Mouse (Mus musculus) regulatory T cell (primary cell): ENCODE measurements at regions not wholly inside any gene's neighbourhood (a gene's known extent, or its start where the extent isn't known, plus 50 kb on each side); places are given as distances from the start of the nearest gene placed in this dataset.

Experiments used
- in situ Hi-C: fragments of 300-600 bp; cut with MboI, MseI; formaldehyde crosslinking; loops from one replicate; pipeline ENCODE4 v1.15.1; 2025; ENCODE audit warnings: high pct_unique_total_duplicates

GRCm38 (mm10) chr8:107642241-107642640 is 54.0 kb upstream of the Psmd7 start:
- in situ Hi-C loops, result no loop called here

- in situ Hi-C loops, result no loop called here
Measured at GRCm38 (mm10) chr8:107647936-107648335, 59.7 kb upstream of the Psmd7 start.

- in situ Hi-C loops, result no loop called here
Measured at GRCm38 (mm10) chr8:107650306-107650705, 62.0 kb upstream of the Psmd7 start.

GRCm38 (mm10) chr8:107651424-107651823 is 63.2 kb upstream of the Psmd7 start:
- in situ Hi-C loops, result no loop called here

GRCm38 (mm10) chr8:107652226-107652625 is 64.0 kb upstream of the Psmd7 start:
- in situ Hi-C loops, result no loop called here

GRCm38 (mm10) chr8:107653711-107654110 is 65.4 kb upstream of the Psmd7 start:
- in situ Hi-C loops, result no loop called here

- in situ Hi-C loops, result no loop called here
Measured at GRCm38 (mm10) chr8:107656622-107657021, 68.4 kb upstream of the Psmd7 start.

GRCm38 (mm10) chr8:107657741-107658140 is 69.5 kb upstream of the Psmd7 start:
- in situ Hi-C loops, result no loop called here

- in situ Hi-C loops, result no loop called here
Measured at GRCm38 (mm10) chr8:107658386-107658785, 70.1 kb upstream of the Psmd7 start.

GRCm38 (mm10) chr8:107660624-107661023 is 72.4 kb upstream of the Psmd7 start:
- in situ Hi-C loops, result no loop called here

GRCm38 (mm10) chr8:107669608-107670007 is 81.3 kb upstream of the Psmd7 start:
- in situ Hi-C loops, result no loop called here

GRCm38 (mm10) chr8:107671471-107671870 is 83.2 kb upstream of the Psmd7 start:
- in situ Hi-C loops, result no loop called here

GRCm38 (mm10) chr8:107672691-107673090 is 84.4 kb upstream of the Psmd7 start:
- in situ Hi-C loops, result no loop called here

- in situ Hi-C loops, result loop anchor here (5.0 kb wide), 1 partner anchor 85 kb away; no protein-coding TSS in a partner anchor
Measured at GRCm38 (mm10) chr8:107682066-107682465, 93.8 kb upstream of the Psmd7 start.

GRCm38 (mm10) chr8:107684721-107685691 is 96.7 kb upstream of the Psmd7 start:
- in situ Hi-C loops, result loop anchor here (5.0 kb wide), 1 partner anchor 88 kb away; no protein-coding TSS in a partner anchor

- in situ Hi-C loops, result no loop called here
Measured at GRCm38 (mm10) chr8:107686936-107687335, 98.7 kb upstream of the Psmd7 start.

GRCm38 (mm10) chr8:107687529-107687928 is 99.3 kb upstream of the Psmd7 start:
- in situ Hi-C loops, result no loop called here

- in situ Hi-C loops, result no loop called here
Measured at GRCm38 (mm10) chr8:107689020-107689419, 100.8 kb upstream of the Psmd7 start.

GRCm38 (mm10) chr8:107691251-107691650 is 103.0 kb upstream of the Psmd7 start:
- in situ Hi-C loops, result no loop called here

GRCm38 (mm10) chr8:107696384-107697346 is 108.4 kb upstream of the Psmd7 start:
- in situ Hi-C loops, result no loop called here

- in situ Hi-C loops, result no loop called here
Measured at GRCm38 (mm10) chr8:107699307-107699706, 111.0 kb upstream of the Psmd7 start.

GRCm38 (mm10) chr8:107699759-107700158 is 111.5 kb upstream of the Psmd7 start:
- in situ Hi-C loops, result no loop called here
